Mouse (Mus musculus): Measurements from ENCODE around the gene Wwc1.

Gene Wwc1

DNA sequence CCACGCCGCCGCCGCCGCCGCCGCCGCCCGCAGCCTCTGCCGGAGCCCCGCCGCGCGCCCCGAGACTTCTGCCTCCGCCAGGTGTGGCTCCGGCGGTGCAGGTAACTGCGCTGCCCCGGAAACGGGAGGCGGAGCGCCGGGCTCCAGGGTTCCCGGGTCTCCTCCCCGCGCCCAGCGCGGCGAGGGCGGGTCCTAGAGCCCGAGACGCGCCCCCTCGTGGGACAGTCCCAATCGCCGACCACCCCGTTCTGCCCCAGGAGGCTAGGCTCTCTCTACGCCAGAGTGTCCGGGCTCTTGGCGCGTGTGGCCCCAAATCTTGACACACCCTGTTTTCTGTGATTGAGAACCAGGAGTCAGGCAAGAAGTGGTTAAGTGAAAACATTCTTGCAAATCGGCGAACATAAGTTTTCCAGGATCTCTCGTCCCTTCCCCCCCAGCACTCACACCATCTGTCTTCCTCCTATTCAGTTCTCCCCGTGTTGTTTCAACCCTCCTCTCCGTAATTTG lies at the start of gene Wwc1:
Wwc1 (minus strand) TSS at position 117 of the 507 bp plus-strand sequence.
- no peak for DNase-seq (ENCODE audit: low read depth)

DNA sequence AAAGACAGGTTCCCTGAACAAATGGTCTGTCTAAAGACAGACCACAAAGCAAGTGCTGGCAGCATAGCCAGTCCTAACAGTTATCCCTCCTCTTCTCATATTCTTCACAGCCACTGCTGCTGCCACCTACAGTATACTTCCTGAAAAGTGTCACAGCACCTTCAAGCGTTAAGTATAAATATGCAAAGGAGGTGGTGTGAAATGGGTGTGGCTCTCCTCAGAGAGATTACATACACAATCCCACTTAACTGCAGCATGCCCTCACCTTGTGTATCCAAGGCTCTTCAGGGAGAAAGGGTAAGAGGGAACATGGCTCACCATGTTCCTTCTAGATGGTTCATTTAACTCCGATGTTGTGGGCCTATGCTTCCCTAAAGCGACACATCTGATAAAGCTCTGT lies 39.7 kb upstream of the Wwc1 start:
- DNase-seq (ENCODE audit: low read depth) = no peak

DNA sequence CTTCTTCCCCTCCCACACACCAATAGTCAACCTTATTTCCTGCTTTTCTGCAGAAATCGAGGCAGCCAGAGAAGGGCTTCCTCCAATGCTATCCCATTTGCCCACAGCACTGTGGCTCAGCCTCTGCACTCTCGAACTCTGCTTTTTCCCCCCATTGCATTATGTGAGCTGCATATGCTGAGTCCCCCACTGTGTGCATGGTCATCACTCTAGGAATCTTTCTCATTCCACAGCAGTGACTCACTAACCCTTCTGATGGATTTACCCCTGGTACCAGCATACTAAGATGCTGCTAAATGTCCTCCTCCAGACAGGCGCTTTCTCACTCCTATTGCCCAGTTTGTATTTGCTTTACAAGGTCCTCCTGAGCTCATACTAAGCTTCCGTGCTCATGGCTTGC lies 32.9 kb upstream of the Wwc1 start:
- no peak for DNase-seq (ENCODE audit: low read depth)

DNA sequence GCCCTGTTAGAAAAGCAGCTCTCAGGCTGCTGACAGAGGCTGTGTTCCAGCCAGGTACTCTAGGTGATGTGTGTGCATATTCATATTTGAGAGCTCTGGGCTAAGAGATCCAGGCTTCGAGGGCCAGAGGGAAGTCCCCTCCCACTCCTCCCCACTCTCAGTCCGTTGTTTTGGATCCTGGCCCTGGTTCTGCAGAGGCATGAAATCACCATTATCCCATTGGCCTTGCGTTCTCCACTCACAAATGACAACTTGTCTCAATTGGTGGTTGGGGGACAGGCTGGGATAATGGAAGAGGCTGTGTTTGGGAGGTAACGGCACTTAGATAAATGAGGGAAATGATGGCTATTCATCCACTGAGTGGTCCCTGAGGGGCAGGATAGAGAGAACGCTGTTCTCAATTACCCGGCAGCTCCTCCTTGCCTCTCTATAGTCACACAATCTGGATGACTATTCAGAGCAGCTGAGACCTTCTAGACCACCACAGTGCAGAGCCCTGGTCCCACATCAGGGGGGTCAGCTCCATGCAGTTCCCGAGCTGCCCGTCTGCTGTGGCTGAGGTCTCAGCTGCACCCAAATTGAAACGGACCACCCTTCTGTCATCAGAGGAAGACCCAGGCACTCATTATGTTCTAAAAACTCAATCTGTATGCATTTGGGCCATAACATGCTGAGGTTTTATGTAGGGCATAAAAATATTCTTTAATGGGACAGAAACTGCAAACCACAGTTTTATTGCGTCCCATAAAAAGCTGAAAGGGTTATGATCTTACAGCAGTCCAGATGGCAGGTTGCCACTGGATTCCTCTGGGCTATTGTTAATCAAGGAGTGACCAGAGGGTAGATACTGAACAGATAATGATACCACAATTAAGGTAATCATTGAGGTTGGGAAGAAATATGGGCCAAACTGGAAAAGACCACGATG lies 29.2 kb upstream of the Wwc1 start:
- no peak for DNase-seq (ENCODE audit: low read depth)

DNA sequence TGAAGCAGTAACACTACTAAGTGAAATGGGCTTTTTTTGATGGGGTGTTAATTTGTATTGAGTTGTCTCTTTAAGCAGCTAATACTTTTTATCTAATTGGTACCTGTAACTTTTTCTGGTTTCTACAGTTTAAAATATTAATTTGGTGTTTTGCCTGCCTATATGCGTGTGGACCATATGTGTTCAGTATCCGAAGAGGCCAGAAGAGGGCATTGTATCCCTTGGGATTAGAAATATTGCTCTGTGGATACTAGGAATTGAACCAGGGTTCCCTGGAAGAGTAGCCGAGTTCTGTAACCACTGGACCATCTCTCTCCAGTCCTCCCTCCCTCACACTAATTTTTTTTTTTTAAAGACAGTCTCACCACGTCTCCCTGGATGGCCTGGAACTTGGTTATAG lies 22.6 kb upstream of the Wwc1 start:
- no peak for DNase-seq (ENCODE audit: low read depth)

DNA sequence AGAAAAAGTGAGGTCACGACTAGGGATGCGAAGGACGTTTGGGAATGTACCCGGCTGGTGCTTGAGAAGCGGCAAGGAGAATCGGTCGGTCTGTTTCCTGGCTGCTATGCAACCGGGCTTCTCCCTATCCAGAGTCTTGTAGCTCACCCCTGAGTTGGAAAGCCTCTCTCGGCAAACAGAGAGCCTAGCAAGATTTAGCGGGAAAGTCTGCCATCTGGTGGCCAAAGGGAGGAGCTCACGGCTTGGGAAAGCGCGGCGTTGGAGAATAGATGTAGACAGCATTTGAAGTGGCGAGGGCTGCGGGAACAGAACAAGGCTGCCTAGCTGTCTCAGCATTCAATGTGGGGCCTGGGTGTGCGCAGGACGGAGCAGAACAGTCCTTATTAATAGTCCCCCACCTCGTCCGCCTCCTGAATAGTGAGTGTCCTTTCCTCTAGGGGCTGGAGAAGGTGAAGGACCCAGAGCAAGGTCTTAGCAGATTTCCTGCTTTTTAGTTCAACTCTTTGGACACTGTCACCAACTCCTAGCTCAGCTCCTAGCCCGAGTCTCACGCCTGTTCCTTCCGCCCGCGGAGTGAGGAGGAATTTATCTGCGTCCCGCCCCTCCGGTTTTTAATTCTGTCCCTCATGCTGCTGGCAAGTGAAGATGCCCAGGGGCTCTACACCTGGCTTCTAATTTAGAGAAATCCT lies 21.1 kb upstream of the Wwc1 start:
- peak; percentile 73 for DNase-seq (ENCODE audit: low read depth)

DNA sequence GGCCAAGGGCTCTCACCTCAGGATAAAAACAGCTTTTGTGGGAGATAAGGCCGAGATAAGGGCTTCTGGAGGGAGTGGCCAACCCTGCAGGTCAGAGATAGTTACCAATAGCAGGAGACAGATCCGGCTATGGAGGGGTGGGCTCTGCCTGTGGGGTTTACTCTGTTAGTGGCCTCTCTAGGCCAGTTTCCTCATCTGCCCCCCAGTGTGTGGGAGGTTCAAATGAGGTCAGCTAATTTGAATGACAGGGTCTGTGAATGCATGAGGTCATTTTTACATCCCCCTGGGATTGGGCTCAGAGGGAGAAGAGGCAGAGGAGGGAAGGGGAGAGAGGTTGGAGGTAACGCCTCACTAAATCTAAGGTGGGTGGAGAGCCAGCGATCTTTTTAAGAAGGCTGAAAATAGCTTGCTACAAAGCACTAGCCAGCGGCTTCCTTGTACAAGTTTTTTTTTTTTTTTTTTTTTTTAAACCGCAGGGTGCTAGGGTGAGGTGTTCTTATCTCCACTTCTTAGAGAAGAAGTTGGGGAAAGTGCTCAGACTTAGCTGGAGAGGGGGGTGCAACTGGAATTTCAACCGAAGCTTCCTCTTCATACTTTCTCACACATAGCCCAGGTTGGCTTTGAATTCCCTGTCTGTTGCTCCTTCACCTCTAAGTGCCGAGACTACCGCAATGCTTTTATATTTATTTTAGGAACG lies 20.4 kb upstream of the Wwc1 start:
- DNase-seq (ENCODE audit: low read depth) = no peak

DNA sequence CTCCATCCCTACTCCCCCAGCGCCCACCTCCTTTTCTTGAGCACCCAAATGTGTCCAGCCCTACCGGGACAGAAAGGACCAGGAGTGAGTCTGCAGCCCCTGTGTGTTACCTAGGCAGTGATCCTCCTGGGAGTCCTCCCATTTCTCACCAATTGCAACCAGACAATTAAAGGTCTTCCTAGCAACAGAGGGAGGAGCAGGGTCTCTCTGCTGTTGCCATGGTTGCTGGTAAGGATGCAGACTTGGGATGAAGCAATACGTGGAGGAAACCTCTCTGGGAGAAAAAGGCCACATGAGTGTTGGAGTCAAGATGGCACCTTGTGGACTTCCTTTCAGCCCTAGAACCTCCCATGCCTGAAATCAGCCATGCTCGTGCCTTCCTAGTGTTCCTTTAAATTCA lies 19.7 kb upstream of the Wwc1 start:
- DNase-seq (ENCODE audit: low read depth) = no peak

DNA sequence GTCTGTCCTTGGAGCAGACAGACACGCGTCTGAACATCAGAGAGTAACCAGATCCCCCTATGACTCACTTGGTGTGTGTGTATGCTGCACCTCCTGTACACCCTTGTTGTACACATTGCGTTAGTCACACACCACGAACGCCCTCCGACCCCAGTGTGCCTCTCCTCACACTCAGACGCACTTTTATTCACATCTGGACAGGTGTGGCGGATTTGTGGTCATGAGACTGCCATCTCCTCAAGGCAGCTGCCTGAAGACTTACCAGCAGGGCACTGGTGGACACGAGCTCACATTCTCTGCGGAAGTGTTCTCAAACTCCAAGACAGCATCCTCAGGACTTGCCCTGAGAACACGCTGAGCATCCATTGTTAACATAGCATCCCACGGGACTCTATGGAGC lies 17.7 kb upstream of the Wwc1 start:
- no peak for DNase-seq (ENCODE audit: low read depth)

DNA sequence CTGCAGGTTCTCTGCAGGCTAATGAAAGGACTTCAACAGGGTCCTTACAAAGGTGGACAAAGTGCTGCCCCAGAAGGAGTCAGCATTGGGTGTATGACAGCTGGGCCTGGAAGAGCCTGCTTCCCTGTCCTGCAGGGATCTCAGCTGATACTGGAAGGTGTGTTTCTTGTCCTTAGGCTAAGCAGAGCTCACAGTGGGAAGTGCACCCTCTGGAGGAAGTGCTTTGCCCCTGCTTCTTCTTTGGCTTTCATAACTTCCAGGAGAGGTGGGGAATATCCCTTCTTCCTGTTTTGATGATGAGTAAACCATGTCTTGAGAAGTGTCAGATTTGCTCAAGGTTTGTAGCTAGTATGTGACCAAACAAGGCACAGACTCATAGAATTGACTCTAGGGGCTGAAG lies 15.0 kb upstream of the Wwc1 start:
- no peak for DNase-seq (ENCODE audit: low read depth)

DNA sequence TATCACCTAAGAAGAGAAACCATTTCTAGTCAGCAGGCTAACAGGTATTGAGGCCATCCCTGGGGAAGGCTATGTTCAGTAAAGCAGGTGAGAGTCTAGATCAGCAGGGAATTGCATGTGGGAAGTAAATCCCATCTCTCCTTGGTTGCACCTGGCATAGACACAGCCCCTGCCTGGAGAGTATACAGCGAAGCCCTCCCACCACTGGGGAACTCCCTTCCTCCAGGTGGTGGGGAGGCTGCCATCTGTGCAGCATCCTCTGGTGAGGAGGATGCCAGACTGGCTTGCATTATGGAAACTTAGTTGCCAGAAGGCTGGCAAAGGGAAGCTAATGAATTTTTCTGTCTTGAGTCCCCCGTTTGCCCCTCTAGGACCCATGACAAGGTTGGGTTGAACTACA lies 11.5 kb upstream of the Wwc1 start:
- DNase-seq (ENCODE audit: low read depth) = no peak

DNA sequence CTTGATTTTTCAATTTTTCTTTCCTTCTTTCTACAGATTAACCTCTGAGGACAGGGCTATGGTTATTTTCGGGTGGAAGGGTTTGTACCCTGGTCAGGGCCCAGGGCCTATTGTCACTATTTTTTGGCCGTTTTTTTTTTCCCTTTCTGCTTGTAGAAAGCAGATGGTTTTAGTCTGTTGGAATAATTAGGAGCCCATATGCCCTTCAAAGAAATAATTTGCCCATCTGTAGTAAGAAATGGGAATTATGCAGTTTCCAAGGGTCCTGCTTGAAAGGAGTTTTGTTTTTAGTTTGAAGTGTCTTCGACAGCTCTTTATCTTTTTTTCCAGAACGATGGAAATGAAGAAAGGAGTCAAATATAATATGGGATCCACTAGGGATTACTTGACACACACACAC lies 9.6 kb upstream of the Wwc1 start:
- DNase-seq (ENCODE audit: low read depth) = no peak

DNA sequence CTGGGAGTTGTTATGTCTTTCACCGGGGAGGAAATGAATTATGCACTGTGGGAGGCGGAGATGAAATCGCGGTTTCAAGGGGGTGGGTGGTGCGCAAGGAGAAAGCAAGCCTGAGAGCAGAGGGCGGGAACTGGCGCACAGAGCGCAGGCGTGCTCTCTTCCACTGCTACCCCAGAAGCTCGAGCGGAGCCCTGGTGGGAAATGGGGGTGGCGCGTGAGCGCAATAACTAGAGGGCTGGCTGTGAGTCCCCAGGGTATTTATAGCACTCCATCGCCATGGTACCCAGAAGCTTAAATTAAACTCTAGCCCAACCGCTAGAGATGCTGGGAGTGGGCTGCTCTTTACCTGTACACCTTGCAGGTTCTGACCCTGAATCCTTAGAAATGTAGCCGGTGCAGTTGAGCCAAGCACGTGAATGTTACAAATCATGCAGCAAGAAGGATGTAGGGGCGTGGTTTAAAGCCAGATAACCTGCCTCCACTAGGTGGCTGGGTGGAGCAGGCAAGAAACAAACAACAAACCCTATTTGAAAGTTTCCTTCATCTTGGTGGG lies 5.6 kb upstream of the Wwc1 start:
- no peak for DNase-seq (ENCODE audit: low read depth)

DNA sequence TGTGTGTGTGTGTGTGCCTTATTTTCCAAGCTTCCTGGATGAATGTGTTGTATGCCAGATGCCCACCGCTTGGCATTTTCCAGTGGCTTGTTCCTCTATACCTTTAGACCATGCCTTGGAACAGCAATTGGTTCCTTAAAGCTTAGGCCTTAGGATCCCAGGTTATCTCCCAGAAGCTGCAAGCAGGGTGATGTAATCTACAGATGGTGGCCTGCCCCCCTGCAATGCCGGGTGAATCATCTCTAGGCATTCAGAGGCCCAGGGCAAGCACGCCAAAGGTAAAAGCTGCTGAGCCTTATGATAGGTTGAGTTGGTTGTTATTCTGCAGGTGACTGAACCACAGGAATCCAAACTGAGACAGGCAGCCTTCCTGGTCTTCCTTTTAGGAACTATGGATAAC lies 2.4 kb upstream of the Wwc1 start:
- no peak for DNase-seq (ENCODE audit: low read depth)

DNA sequence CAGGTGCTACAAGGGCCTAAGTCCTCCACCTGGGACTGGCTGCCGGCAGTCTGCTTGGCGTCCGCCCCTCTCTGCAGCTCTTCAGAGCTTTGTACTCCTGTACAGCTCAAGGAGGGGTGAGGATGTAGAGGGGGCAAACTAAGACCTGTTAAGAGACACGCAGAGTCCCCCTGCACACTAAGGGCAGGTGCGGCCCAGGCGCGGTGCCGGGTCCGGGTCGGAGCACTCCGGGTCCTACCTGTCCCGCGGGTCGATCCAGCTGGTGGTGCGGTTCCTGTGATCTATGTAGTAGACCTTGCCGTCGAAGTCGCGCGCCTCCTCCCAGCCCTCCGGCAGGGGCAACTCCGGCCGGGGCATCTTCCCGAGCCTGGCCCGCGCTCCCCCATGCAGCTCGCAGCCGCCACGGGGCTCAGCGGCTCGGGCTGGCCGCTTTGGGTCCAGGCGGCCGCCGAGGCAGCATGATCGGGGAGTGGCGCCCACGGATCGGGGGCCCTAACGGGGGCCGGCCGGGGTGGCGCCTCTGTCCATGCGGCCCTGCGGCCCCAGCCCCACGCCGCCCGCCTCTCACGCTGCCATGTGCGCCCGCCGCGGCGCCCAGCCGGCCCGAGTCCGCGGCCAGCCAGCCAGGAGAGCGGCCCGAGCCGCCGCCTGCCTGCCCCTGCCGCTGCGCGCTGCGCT lies 455 bp downstream of the Wwc1 start:
- DNase-seq (ENCODE audit: low read depth) = no peak

DNA sequence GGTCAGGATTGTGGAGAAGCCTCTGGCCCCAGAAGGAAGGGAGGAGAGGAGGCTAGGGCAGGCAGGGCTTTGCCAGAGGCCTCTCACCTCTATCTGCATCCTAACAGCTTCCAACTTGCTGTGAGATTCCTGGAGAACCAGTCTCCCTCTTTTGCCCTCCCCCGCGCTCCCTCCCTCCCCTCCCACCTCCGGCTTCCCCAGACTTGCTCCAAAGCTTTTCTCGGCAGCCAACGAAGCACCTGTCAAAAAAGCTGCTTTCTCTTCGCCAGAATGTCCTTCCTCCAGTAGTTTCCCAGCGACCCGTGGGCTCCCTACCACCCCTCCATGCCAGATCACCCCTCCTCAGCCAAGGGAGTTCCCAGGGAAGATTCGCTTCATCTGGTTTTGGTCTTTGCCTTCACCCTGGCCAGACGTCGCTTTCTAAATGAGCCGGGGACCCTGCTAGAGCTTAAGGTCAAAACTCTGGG lies 1.0 kb downstream of the Wwc1 start:
- DNase-seq (ENCODE audit: low read depth) = no peak

DNA sequence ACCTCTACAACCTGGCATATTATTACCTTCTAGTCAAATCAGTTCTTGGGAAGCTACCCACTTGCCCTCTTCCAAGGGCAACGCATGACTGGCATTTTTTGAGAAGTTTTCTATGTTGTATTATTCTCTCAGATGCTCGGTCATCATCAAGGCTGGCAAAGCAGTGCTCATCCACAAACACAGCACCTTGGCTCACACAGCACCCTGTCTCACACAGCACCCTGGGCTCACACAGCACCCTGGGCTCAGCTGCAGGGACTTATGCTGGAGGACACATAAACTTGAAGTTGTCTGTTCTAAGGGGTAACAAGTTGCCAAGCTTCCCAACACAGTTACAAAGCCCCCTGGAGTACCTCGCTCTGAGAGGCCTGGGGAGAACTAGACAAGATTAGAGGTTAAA lies 2.5 kb downstream of the Wwc1 start:
- no peak for DNase-seq (ENCODE audit: low read depth)

DNA sequence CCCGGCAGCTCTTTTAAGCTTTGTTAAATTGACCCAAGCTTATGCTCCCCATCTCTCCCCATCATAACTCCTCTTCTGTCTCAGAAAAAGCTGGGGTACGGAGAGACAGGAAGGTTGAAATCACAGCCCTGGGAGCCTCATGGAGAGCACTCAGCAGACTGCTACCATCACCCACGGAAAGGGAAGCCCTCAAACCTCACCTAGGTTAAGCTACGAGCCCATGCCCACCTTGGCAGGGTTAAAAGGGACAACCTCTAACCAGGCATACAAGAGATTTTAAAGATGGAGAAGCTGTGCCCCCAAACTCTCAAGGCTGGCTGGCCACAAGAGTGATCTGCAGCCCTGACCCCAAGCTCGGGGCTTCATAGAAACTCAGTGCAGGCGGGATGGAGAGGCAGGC lies 3.2 kb downstream of the Wwc1 start:
- no peak for DNase-seq (ENCODE audit: low read depth)

DNA sequence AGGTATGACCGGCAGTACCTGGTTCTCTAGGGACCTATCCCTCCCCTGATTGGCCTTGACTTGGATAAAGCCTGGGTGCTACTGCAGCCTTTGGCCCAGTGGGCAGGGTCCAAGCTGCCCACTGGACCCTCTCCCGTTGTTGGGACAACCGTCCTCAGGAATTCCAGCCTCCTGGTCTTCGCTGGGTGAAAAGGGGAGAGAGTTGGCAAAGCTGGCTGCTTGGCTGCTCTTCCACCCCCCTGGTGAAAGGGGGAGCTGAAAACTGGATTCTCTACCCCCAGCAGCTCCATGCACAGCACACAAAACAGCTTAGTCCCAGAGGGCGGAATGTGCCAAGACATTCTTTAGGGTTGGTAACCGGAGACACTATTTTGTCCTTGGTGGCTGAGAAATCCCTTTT lies 3.8 kb downstream of the Wwc1 start:
- no peak for DNase-seq (ENCODE audit: low read depth)

DNA sequence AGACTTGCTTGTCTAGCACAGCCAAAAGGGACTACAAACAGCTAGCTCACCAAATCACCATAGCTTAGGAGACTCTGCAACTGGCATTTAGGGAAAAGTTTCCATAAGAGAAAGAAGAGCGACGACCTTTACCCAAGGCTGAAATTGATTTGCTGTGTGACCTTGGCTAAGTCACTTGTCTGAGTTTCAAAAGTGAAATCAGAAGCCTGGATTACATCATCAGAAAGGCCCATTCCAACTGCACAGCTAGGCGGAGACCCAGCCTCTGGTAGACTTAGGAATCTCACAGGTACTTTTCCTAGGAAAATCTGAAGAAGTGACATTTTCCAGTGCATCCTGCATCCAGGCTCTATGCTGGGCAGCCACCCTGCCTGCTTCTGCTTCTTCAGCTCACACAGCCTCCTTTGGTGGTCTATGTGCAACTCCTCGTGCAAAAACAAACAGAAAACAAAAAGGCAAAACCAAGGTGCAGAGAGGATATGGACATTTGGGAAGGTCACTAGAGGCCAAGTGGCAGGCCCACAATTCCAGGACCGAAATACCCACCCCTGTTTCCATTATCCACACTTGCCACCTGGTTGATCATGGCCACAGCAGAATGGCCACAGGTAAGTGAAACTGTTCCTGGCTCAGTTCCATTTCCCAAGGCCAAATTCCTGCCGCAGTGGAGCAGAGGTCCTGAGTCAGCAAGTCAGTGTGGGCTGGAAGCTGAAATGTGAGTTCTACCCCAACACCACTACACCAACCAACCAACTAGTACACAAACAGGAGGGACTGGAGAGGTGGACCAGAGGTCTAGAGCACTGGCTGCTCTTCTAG lies 5.5 kb downstream of the Wwc1 start:
- DNase-seq (ENCODE audit: low read depth) = no peak

DNA sequence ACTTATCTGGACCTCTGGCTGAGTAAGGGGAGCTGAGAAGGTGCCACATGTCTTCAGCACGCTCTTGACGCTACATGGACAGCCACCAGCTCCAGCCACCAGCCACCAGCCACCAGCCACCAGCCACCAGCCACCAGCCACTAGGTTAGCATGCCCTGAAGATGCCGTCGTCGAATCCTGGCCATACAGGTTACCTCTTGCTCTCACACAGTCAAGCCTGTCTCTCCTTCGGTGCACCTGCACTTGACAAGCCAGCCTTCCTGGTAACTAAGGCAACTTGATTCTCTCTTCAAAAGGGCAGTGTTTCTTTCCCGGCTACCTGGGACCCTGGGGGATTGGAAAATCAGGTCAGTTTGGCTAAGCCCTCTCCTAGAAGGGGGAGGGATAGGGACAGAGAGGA lies 7.2 kb downstream of the Wwc1 start:
- no peak for DNase-seq (ENCODE audit: low read depth)

Measured in fibroblast of lung, adult 2 months (primary cell).